Mouse (Mus musculus): ENCODE data around the gene Mfng.

DNA sequence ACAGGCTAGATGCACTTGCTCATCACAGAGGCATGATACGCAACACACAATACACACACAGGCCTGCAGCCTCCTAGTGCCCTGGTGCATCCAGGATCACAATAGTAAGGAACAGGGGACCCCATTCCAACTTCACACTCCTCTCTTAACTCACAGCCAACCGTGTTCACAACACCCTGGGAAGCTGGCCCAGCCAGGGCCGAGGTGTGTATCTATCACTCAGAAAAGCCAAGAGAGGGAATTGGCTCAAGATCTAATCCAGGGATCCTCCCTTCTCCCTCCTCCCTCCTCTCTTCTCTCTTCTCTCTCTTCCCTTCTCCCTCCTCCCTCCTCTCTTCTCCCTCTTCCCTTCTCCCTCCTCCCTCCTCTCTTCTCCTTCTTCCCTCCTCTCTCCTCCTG is 37.1 kb downstream of the Mfng start:
- TF ChIP-seq CTCF (conservative IDR thresholded peaks at IDR 0.05; ENCODE audit: insufficient read depth, insufficient read length, low read depth, low read length) (no peak), POLR2A (IDR thresholded peaks at IDR 0.05; ENCODE audit: low read depth, low read length) (no peak)

Data from kidney, adult 2 months (tissue).